Mouse (Mus musculus) liver, postnatal 0 days (tissue): ENCODE measurements at regions not wholly inside any gene's neighbourhood (a gene's known extent, or its start where the extent isn't known, plus 50 kb on each side); places are given as distances from the start of the nearest gene placed in this dataset.

ENCODE experiments used
- ATAC-seq: fragments of 200-750 bp; cut with Nextera tagmentation; 2 replicates; pipeline ENCODE4 v1.8.0; 2017; ENCODE audit warnings: mild to moderate bottlenecking, moderate library complexity
- DNase-seq: peaks from one replicate; pipeline ENCODE4 v3.0.0-alpha.2; 2016
- H3K27ac ChIP-seq: fragments of 300-500 bp; sonication (generic); 2 replicates; pipeline ENCODE4 v1.5.1; 2014; ENCODE audit warnings: antibody characterized with exemption, moderate library complexity, mild to moderate bottlenecking, low read depth
- H3K27me3 ChIP-seq: fragments of 300-500 bp; sonication (generic); 2 replicates; pipeline ENCODE4 v1.6.1; 2014; ENCODE audit warnings: low read length, control low read depth, mixed read lengths; ENCODE audit not compliant: insufficient read depth
- H3K36me3 ChIP-seq: fragments of 300-500 bp; sonication (generic); replicated peaks from 2 replicates; pipeline ENCODE4 v1.6.1; 2014; ENCODE audit warnings: mild to moderate bottlenecking, control low read depth, low read length, moderate library complexity, mixed read lengths; ENCODE audit not compliant: insufficient read depth
- H3K4me1 ChIP-seq: fragments of 300-500 bp; sonication (generic); 2 replicates; pipeline ENCODE4 v1.6.1; 2014; ENCODE audit warnings: antibody characterized with exemption, mild to moderate bottlenecking, control low read depth; ENCODE audit not compliant: insufficient read depth
- H3K4me2 ChIP-seq: fragments of 300-500 bp; sonication (generic); 2 replicates; pipeline ENCODE4 v1.6.1; 2014; ENCODE audit warnings: low read depth, mild to moderate bottlenecking, low read length, moderate library complexity, mixed read lengths
- H3K4me3 ChIP-seq: fragments of 300-500 bp; sonication (generic); 2 replicates; pipeline ENCODE4 v1.5.1; 2014; ENCODE audit warnings: low read depth, low read length
- H3K9ac ChIP-seq: fragments of 300-500 bp; sonication (generic); replicated peaks from 2 replicates; pipeline ENCODE4 v1.6.1; 2014; ENCODE audit warnings: mild to moderate bottlenecking, moderate library complexity
- H3K9me3 ChIP-seq: fragments of 300-500 bp; sonication (generic); 2 replicates; pipeline ENCODE4 v1.6.1; 2016; ENCODE audit warnings: mild to moderate bottlenecking, control low read depth, low read length, mixed read lengths
- CTCF ChIP-seq: sonication (generic); IDR thresholded peaks from 2 replicates; pipeline ENCODE4 v1.5.1; 2016; ENCODE audit warnings: antibody characterized with exemption, low read depth
- EP300 ChIP-seq: IDR thresholded peaks from 2 replicates; pipeline ENCODE4 v1.6.1; 2016; ENCODE audit warnings: antibody characterized with exemption, low read depth, mild to moderate bottlenecking
- WGBS: fragments of 180-500 bp; shearing (Covaris S2); extraction: QIAGEN DNeasy Blood & Tissue Kit; methylation state at CpG from one replicate; pipeline ENCODE4 v1.1.7; 2014; ENCODE audit not compliant: insufficient replicate concordance; 5-methylcytosine and 5-hydroxymethylcytosine counted together

DNA sequence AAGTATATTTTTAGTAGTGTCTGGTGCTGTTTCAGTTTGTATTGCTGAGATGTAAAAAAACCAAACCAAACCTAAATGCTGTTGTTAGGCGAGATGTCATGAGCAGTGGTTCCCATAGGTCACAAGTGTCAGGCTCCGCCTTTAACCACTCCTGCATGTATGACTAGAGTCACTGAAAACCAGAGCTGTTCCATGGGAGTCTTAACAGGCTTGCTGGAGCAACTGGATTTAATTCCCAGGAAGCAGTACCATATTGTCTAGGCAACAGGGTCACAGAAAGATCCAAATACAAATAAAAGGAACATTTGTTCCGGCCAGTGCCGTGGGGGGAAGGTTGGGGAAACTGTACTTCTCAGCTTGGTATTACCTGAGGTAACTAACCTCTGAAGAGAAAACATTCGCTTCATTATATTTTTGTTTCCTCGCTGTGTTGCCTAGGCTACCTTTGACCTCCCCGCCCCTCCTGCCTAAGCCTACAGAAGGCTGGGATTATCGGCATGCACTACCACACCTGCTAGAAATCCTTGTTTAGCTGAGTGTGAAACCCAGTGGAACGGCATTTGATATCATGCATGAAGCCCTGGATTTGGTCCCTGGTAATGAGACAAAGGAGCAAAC is 124.3 kb upstream of the Tsc22d1 start:
- Histone ChIP-seq H3K4me2 (no peak overlapping the region), H3K9me3 (no peaks in the 10 kb centered on the region), H3K4me3 (no peak overlapping the region), H3K4me1 (no peaks in the 10 kb centered on the region), H3K27ac (no peak overlapping the region), H3K36me3 (no peaks in the 10 kb centered on the region), H3K9ac (no peak overlapping the region), H3K27me3 (no peaks in the 10 kb centered on the region)
- ATAC-seq (0 out of 2 replicates have a peak, but pooled peaks have one; percentile 31), DNase-seq (no peak)
- TF ChIP-seq EP300 = no peak
- TF ChIP-seq CTCF = no peak
- WGBS = 67% methylated on average over 9 of the region's 9 CpGs

DNA sequence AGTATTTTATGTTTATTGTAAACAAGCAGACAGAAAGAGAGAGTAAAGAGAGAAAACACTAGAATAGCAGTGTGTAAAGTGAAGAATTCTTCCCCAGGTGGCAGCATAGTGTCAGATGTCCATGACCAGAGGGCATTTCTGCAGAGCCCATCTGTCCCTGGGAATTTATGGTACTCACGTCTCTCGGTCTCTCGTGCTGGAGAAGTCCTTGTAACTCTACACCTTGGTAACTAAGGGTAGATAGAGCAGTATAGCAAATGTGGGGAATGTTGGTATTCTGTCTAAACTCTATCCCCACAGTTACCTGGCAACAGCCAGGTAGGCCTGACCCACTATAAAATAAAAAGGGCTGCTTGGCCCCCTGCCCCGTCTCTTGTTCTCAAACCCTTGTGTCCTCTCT is 122.5 kb upstream of the Tsc22d1 start:
- no peak for DNase-seq
- no peak for ATAC-seq
- 38% methylated on average over 4 of the region's 4 CpGs for WGBS
- Histone ChIP-seq H3K36me3 (no peaks in the 10 kb centered on the region), H3K27ac (no peak overlapping the region), H3K4me2 (no peak overlapping the region), H3K27me3 (no peaks in the 10 kb centered on the region), H3K4me1 (no peaks in the 10 kb centered on the region), H3K9ac (no peak overlapping the region), H3K4me3 (no peak overlapping the region), H3K9me3 (no peaks in the 10 kb centered on the region)
- no peak for TF ChIP-seq CTCF
- no peak for TF ChIP-seq EP300

DNA sequence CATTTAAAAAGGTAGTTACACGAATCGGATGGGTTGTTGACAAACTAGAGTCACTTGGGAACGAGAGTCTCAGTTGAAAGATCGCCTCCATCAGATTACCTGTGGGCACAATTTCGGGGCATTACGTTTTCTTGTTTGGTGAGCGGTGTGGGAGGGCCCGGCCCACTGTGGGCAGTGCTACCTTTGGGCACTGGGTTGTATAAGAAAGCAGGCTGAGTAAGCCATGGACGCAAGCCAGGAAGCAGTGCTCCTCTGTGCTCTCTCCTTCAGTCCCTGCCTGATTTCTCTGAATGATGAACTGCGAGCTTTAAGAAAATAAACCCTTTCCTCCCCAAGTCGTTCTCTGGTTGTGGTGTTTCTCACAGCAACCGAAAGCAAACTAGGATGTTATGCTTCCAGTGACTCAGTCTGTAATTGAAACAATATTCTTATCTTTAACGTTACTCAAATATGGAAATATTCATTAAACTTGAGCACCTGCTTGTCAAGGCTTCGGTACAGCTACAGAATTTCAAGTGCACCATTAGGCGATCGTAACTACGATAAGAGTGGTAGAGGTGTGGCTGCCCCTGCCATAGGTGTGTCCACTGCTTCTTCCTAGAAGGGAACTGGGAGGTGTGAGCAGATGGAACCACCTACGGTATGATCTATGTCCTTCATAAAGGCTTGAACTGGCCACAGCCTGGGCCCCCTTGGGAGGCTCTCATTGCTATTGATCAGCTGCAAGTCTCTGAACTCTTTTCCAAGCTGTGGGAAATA is 119.2 kb upstream of the Tsc22d1 start:
- WGBS = 79% methylated on average over 18 of the region's 18 CpGs
- Histone ChIP-seq H3K27me3 (no peaks in the 10 kb centered on the region), H3K27ac (no peak overlapping the region), H3K4me3 (no peak overlapping the region), H3K36me3 (no peaks in the 10 kb centered on the region), H3K4me1 (no peaks in the 10 kb centered on the region), H3K9me3 (no peaks in the 10 kb centered on the region), H3K9ac (no peak overlapping the region), H3K4me2 (no peak overlapping the region)
- ATAC-seq (no peak), DNase-seq (no peak)
- no peak for TF ChIP-seq CTCF

DNA sequence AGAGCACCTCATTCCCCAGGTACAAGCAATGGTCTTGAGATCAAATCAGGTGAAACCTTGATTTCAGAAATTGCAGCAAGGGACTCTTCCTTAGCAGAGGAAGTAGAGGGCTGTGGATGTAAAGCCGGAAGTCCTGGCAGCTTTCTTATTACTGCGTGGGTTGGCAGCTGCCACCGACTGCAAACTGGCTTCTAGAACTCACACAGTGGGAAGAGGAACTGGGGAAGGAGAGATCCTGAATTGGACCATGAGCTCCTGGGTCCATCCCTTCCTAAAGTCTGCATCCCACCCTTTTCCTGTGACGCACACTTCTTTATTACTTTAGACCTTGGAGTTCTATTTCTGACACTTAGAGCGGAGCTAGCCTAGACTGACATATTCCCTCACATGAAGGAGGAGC is 116.9 kb upstream of the Tsc22d1 start:
- no peak overlapping the region for H3K4me3 ChIP-seq
- no peak for ATAC-seq
- no peak for TF ChIP-seq CTCF
- TF ChIP-seq EP300 = no peak
- no peak overlapping the region for H3K4me2 ChIP-seq
- no peak overlapping the region for H3K27ac ChIP-seq
- no peak for DNase-seq
- no peaks in the 10 kb centered on the region for H3K36me3 ChIP-seq
- H3K9me3 ChIP-seq = no peaks in the 10 kb centered on the region
- WGBS = 61% methylated on average over 5 of the region's 5 CpGs
- no peaks in the 10 kb centered on the region for H3K4me1 ChIP-seq
- H3K27me3 ChIP-seq = no peaks in the 10 kb centered on the region
- no peak overlapping the region for H3K9ac ChIP-seq

DNA sequence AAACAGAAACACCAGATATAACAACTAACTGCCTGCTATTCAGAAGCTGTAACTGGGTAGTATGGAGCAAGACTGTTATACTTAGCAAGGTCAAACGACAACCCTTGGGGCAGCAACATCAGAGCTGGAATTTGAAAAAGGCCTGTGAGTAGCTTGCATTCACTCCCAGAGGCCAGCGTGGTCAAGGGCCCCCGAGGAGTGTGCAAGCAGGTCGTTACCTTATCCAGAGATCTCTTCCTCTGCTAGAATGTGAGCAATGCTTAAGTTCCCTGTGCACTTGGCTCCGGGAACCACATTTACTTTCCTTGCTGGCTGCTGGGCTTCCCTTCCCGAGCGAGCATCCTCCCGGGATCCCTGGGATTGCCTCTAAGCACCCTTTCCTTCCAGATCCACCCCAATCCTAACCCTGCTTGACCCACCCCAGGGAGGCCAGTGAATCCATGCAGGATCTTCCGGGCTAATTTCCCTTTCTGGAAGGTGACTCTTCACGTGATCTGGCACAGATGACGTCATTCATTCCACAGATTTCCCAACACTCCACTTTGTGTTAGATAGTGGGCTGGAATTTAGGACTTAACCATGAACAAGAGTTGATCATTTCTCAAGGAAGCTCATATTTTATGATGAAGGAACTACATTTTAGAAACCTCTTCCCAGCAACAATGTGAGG is 112.3 kb upstream of the Tsc22d1 start:
- H3K4me2 ChIP-seq = no peak overlapping the region
- H3K4me1 ChIP-seq = no peaks in the 10 kb centered on the region
- no peaks in the 10 kb centered on the region for H3K36me3 ChIP-seq
- WGBS = 60% methylated on average over 11 of the region's 11 CpGs
- ATAC-seq (no peak), DNase-seq (no peak)
- H3K9ac ChIP-seq = no peak overlapping the region
- H3K27me3 ChIP-seq = no peaks in the 10 kb centered on the region
- H3K9me3 ChIP-seq = no peaks in the 10 kb centered on the region
- H3K4me3 ChIP-seq = no peak overlapping the region
- no peak for TF ChIP-seq CTCF
- TF ChIP-seq EP300 = no peak
- no peak overlapping the region for H3K27ac ChIP-seq

DNA sequence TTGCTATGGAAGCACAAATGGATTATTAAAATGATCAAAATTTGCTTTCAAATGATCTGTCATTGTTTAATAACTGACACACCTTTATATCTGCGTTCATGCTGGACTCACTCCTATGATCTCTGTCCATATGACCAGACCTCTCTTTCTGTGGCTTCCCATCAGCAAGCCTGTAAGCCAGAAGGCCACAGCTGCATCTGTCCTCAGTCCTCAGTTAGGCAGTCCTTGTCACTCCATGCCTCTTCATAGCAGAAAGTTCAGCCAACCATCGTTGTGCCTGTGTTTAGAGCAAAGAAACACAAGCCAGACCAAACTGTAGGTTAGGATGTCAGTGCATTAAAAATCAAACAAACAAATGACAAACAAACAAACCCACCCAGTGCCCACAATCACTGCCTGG is 107.2 kb upstream of the Tsc22d1 start:
- no peaks in the 10 kb centered on the region for H3K27me3 ChIP-seq
- 68% methylated on average over 2 of the region's 2 CpGs for WGBS
- no peak overlapping the region for H3K9ac ChIP-seq
- H3K4me2 ChIP-seq = no peak overlapping the region
- no peak overlapping the region for H3K4me3 ChIP-seq
- H3K4me1 ChIP-seq = no peaks in the 10 kb centered on the region
- H3K9me3 ChIP-seq = no peaks in the 10 kb centered on the region
- no peak for ATAC-seq
- no peaks in the 10 kb centered on the region for H3K36me3 ChIP-seq
- no peak overlapping the region for H3K27ac ChIP-seq
- TF ChIP-seq EP300 (no peak), CTCF (no peak)
- no peak for DNase-seq
